Mouse (Mus musculus) T-helper 17 cell (primary cell): ENCODE data around the gene Fnbp4.

Experiments
- in situ Hi-C, 2 experiments: fragments of 300-600 bp; cut with MboI, MseI; formaldehyde crosslinking; loops; 1 replicate in 1 of 2; 2 replicates in 1 of 2; pipeline ENCODE4 v1.15.1; 2025; ENCODE audit warnings: high pct_unique_total_duplicates in 2 of 2

The Fnbp4 gene

DNA sequence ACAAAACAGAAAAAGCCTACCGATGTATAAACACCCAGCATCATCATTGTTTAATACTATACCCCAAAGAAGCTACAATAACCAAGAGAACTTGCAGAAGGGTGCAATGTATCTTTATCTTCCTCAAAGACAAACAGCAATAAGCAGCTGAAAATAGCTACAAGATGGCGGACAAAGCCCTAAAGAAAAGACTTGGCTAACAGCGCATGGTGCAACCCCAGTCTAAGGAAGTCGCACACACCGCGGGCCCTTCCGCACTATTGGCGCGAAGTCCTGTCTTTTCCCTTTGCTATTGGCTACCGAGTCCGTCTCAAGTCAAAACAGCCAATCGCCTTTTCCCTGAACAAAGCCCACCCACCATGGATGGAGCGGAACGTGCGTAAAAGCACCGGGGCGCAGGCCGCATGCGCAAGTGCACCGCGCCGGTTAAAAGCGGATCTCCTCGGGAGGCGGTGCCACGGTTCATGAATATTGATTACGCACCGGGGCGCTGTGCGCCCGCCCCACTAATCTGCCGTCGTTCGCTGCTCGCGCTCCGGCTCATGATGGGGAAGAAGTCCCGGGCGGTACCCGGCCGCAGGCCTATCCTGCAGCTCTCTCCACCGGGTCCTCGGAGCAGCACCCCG lies at the start of gene Fnbp4:
Gene Fnbp4, plus strand, starts transcription at position 318 of the 626 bp plus-strand sequence.
- in situ Hi-C loops = no loop called here

DNA sequence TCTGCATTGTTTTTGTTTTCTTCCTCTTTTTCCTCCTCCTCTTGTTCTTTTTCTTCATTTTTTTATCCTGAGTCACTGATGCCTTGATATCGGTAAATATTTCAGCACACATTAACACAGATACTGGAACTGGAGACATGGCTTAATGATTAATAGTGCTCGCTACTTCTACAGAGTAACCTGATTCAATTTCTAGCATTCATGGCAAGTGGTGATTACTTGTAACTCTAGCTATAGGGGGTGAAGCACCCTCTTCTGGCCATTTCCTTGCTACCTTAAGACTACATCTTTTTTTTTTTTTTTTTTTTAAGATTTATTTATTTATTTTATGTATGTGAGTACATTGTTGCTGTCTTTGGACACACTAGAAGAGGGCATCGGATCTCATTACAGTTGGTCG lies 44.2 kb upstream of the Fnbp4 start:
- in situ Hi-C loops = loop anchor here in 1 of 2 experiments (5.0 to 10.0 kb wide), 3 partner anchors 71 to 874 kb away; no protein-coding TSS in a partner anchor

DNA sequence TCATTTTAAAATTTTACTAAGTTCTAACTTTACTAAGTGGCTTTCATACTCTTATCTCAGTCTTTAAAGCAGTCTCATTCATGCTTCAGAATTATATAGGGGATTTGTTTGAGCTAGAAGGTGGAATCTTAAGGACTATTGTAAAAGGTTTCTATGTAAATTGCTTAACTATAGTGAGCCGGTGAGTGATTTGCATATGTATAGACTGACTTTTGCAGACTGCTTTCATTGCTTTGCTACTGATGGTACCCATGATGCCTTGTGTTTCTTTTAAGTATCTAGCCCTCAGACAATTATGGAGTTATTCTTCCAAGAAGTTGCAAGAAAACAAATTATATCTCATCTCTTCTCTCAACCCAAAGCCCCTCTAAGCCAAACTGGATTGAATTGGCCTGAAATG lies 36.6 kb upstream of the Fnbp4 start:
- in situ Hi-C loops = loop anchor here in 1 of 2 experiments (10.0 kb wide), 2 partner anchors 456 to 866 kb away; no protein-coding TSS in a partner anchor

DNA sequence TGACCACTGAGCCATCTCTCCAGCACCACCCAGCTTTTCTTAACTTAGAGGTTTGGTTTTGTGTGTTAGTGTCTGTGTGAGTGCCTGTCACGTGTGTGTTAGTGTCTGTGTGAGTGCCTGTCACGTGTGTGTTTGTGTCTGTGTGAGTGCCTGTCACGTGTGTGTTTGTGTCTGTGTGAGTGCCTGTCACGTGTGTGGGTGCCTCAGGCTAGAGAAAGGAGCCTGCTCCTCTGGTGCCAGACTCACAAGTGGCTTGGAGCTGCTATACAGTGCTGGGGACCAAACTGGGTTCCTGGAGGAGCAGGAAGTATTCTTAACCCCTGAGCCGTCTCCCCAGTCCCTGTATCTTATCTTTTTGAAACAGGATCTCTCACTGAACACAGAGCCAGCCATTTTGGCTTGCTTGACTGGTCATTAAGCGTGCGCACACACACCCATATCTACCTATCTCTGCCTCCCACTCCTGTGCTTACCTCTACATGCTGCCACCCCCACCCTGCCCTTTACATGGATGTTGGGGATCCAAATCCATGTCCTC lies 29.5 kb upstream of the Fnbp4 start:
- in situ Hi-C loops = no loop called here

DNA sequence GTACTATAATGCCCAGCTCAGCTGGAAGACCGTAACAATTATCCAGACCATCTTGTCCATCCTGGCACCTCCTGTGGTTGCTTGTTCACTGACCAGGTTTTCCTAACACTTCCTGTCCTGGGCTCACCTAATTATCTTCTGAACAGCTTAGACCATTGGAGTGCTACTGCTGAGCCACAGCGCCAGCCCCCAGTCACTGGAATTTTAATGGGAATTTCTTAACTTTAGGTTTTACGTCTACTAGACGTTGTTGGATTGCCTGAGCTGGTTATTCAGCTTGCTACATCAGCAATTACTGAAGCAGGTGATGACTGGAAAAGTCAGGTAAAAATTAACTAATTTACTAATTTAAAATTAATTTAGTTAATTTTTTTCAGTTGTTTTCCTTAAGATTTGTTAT lies 27.8 kb upstream of the Fnbp4 start:
- in situ Hi-C loops = no loop called here

DNA sequence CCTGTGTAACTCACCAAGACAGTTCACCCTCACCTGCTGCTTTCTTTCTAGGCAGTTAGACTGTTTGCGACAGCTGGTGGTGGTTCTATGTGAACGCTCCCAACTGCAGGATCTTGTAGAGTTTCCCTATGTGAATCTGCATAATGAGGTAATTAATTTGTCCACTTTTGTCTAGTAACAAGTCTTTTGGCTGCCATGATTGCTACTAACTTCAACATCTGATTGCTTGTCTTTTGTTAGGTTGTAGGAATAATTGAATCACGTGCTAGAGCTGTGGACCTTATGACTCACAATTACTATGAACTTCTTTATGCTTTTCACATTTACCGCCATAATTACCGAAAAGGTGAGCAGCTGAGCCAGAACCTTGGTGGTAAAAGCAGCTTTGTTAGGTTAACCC lies 27.2 kb upstream of the Fnbp4 start:
- in situ Hi-C loops = no loop called here

DNA sequence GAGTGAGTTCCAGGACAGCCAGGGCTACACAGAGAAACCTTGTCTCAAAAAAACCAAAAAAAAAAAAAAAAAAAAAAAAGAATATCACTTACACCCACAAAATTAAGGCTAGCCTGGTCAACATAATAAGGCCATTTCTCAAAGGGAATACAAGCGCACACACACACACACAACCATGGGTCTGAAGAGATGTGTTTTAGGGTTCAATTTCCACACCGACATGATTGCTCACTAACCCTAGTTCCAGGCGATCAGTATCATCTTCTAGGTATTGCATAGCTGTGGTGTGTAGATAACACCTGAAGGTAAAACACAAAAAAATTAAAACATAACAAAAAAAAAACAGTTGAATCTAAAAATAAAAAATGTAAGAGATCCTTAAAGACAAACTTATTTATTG lies 18.4 kb upstream of the Fnbp4 start:
- in situ Hi-C loops = no loop called here

DNA sequence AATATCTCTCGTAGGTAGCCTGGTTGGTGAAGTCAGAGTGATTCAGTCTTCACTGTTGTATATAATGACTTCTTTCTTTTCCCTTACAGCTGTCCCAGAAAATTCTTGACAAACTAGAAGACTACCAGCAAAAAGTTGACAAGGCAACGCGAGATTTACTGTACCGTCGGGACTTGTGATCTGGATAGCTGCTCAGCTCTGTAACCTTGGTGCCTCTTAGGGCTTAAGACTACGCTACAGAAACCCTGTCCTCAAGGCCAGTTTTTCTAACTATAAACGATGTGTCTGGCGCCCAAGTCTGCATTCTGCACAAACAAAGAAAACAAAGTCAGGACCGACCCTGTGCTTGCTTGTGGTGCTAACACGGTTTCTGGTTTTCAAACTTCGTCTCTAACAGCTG lies 9.8 kb upstream of the Fnbp4 start:
- in situ Hi-C loops = no loop called here

DNA sequence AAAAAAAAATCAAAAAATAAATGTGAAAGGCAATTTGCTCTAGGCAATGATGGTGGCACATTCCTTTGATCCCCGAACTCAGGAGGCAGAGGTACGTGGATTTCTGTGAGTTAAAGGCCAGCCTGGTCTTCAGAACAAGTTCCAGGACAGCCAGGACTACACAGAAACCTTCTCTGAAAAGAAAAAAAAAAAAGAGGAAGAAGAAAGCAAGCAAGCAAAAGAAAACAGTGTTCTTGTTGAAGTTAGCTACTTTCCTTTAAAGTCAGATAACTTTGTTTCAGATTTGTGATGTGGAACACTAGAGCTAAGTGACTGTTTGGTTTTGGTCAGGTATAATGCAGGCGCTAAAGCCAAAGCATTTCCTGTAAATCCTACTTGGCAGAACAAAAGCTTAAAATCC lies 6.4 kb upstream of the Fnbp4 start:
- in situ Hi-C loops = no loop called here

DNA sequence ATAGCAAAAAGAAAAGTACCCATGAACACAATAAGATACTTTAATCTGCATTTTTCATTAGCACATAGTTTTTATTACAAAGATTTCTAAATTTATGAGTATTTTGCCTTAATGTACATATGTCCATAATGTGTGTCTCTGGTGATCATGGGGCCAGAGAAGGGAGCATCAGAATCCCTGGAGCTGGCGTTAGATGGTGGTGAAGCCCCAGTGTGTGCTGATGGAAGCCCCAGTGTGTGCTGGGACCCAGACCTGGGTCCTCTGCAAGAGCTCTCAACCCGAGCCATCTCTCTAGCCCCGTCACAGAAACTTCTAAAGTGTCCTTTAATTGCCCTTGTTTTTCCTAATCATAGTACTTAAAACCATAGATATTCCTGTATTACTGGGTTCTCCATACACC lies 5.8 kb upstream of the Fnbp4 start:
- in situ Hi-C loops = no loop called here

DNA sequence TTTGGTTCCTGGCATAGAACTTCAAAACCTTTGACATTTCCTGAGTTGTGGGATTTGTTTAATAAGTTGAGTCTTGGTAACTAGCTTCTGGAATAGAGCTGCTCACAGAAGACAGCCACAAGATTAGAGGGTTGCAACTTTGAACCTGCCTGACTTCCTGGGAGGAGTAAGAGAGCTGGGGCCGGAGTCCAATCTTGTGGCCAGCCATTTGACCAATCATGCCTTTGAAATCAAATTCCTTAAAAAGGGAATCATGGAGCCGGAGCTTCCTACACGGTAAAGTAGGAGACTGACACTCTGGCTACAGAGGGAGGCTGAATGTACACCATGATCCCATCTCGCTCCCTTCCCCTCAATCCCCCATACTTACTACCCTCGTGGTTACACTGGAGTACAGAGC lies 5.2 kb upstream of the Fnbp4 start:
- in situ Hi-C loops = no loop called here

DNA sequence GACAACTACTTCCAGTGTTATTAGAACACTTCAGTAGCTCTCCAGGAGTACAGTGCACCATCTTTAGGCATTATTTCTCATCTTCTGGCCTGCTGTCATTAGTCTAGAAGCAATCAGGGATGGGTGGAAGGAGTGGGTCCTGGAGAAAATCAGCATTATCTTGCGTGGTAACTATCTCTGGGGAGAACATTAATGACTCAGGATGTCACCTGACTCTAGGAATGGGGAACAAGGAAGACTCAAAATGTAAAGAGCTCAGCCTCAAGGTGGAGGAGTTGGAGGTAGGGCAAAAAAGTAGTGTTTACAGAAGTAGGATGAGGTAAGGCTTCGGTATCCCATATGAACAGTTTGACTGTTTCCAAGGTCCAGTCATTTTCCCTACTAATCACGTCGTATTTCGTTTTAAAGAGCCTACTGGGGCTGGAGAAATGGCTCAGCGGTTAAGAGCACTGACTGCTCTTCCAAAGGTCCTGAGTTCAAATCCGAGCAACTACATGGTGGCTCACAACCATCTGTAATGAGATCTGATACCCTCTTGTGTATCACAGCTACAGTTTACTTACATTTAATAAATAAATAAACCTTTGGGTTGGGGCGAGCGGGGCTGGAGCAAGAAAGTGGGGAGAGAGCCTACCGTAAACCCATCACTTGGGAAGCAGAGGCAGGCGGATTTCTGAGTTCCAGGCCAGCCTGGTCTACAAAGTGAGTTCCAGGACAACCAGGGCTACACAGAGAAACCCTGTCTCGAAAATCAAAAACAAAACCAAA lies 701 bp upstream of the Fnbp4 start:
- in situ Hi-C loops = no loop called here

DNA sequence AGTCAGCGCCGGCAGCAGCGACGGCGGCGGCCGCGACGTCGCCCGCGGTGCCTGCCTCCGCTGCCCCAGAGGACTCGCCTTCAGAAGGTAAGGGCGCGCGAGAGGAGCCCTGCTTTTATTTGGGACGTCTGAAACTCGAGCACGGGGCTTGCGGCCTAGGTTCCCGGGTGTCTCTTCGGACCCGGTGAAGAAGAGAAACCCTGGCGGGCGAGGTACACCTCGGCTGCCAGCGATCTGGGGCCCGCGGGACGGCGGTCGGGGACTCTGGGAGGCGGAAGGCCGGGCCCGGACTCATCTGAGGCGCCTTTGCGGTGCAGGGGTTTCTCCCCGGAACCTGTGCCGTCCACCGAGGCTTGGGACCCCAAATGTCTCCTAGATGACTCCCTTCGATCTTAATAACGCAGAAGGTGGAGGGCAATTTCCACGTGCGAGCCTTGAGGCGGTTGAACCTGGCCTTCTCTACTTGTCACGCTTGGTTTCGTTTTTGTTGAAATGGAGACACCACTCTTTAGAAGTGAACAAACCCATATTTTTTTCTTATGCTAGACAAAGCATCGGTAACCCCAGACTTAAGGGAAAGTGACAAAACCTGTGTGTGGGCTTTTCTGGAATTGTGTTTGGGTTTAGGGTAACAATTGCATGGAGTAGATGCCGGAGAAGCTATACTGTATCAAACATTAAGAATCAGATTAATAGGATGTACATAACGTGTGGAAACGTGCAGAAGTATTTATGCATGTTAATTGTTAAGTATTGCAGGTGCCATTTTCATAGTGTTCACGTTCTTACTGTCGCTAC lies 769 bp downstream of the Fnbp4 start:
- in situ Hi-C loops = no loop called here

DNA sequence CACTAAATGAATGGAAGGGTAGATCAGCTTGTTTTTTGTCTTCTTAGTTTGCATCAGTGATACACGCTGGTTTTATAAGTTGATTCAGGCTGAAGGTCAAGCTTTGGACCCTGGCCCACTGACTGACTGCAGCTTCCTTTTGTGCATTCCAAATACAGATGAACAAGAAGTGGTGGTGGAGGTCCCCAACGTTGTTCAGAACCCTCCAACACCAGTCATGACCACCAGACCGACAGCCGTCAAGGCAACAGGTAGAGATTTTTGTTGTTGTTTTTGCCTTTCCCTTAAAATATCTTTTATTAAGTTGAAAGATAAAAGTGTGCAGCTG lies 1.3 kb downstream of the Fnbp4 start:
- in situ Hi-C loops = no loop called here

DNA sequence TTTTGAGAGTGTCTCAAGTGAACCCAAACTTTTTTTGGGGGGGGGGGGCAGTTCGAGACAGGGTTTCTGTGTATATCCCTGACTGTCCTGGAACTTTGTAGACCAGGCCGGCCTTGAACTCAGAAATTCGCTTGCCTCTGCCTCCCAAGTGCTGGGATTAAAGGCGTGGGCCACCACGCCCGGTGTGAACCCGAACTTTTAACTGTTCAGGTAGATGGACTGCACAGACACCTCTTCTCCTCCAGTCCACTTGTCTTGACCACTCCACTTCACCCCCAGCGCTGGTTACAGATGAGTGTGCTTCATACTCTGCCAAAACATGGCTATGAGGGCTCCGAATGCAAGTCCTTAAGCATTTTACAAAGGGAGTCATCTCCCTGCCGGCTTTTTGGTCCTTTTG lies 2.0 kb downstream of the Fnbp4 start:
- in situ Hi-C loops = no loop called here

DNA sequence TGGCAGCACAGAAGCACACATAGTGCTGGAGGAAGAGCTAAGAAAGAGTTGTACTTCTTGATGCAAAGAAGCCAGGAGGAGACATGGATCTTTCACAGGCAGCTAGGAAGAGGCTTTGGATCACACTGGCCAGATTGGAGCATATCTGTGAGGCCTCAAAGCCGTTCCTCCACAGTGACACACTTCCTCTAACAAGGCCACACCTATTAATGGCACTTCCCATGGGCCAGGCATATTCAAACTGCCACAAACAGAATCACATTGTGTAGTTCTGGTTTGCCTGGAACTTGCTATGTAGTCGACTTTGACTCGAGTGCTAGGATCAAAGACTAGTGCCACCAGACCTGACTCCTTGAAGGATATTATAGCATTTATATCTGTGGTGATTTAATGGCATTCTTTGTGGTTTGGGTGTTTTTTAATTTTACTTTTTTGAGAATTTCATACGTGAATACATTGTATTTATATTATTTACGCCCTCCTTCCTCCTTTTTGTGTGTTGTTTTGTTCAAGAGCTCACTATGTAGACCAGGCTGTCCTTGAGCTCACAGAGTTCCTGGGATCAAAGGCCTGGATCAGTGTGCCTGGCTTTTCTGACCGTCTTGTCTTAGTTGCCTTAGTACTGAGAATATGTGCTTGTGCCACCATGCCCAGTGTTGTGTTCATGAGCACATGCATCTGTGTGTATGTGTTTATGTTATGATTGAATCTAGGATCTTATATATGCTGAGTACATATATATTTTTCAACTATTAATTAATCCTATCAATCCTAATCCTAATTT lies 4.7 kb downstream of the Fnbp4 start:
- in situ Hi-C loops = no loop called here

DNA sequence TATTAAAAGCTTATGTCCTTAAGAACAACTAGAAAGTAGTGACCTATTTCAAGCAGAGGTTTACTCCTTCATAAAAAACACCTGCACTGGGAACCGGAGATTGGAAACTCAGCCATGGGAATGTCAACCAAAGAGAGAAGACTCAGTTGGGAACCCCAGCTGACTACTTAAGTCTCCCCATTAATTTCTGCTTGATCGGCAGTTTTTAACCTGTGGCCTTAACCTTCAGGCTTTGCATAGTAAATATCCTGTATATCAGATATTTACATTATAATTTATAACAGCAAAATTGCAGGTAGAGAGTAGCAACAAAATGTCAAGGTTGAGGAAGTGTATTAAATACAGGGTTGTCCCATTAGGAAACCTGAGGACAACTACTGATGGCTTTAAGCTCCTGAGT lies 8.4 kb downstream of the Fnbp4 start:
- in situ Hi-C loops = no loop called here

DNA sequence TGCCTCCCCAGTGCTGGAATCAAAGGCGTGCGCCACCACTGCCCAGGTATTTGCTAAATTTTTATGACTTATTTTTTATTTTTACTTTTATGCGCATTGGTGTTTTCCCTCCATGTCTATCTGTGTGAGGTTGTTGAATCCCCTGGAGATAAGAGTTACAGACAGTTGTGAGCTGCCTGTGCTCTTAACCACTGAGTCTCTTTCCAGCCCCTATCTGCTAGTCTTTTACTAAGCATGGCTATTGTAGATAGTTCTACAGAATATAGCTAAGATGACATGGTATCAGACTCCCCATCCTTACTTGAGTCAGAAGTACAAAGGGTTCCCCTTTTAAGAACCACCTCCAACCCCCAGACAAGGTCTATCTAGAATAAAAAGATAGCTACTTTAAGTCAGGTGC lies 9.0 kb downstream of the Fnbp4 start:
- in situ Hi-C loops = no loop called here

DNA sequence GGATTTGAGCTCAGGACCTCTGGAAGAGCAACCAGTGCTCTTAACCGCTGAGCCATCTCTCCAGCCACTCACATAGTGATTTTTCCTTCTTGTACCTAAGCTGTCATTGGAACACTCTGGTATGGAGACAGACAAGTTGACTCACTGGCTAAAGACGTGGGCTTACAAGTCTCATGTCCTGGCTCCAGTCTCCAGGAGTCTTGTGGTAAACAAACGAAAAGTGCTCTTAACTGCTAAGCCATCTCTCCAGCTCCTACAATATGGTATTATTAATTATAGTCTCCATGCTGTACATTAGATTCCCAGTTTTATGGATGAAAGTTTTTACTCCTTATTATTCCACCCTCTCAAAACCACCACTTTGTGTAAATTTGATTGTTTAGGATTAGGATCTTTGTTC lies 20.0 kb downstream of the Fnbp4 start:
- in situ Hi-C loops = loop anchor here (5.0 kb wide), 2 partner anchors 68 to 807 kb away; no protein-coding TSS in a partner anchor

DNA sequence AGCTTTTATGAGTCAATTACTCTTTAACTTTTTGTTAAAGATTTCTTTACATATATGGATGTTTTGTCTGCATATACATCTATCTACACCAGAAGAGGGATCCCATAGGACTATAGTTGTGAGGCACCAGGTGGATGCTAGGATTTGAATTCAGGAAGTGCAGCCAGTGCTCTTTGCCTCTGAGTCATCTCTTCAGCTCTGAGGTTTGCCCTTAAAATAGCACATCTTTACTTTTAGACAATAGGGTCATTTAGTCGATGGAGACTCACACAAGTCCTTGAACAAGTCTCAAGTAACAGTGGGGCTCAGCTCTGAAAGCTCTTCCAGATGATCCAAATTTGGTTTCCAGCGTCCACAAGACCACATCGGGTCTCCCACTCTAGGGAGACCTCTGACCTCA lies 36.2 kb downstream of the Fnbp4 start:
- in situ Hi-C loops = loop anchor here in 1 of 2 experiments (25.0 kb wide), 1 partner anchor 319 kb away; no protein-coding TSS in a partner anchor

DNA sequence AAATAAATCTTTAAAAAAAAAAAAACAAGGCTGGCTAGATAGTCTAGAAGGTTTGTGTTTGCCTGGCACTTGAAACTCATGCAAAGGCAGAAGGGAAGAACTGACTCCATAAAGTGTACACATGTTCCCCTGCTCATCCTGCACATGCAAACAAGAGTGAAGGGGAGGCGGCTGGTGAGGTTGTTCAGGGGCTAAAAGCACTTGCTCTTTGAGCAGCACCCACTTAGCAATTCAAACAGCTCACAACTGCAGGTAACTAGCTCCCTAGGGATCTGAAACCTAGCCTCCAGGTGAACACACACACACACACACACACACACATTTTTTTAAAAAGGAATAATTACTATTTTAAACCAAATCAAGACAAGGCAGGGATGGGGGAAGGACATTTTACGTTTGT lies 36.8 kb downstream of the Fnbp4 start:
- in situ Hi-C loops = loop anchor here in 1 of 2 experiments (25.0 kb wide), 1 partner anchor 320 kb away; no protein-coding TSS in a partner anchor
